Mouse (Mus musculus): ENCODE measurements at regions not wholly inside any gene's neighbourhood (a gene's known extent, or its start where the extent isn't known, plus 50 kb on each side); places are given as distances from the start of the nearest gene placed in this dataset.

DNA sequence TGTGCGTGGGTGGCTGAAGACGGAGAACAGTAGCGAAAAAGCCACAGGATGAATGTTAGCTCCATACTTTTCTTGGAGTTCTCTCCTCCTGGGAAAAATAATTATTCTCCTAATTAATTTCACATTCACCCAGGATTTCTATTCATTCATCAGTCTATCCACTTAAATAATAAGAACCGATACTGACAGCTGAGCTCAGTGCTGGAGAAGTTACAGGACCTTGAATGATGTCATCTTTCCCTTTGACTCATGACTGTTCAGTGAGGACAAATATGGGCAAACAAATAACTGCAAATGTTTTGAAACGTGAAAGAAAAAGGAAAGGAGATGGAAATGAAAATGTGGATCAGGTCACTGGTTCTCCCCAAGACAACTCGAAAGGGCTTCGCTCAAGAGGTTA lies 635.7 kb upstream of the Kirrel3 start:
- in situ Hi-C loops (cut with MboI; ENCODE audit: low pct_ligation_motif_present, low pct_unique_long_range_greater_than_20kb, low sequenced_read_pairs) = no loop called here
- TF ChIP-seq NELFE (IDR thresholded peaks at IDR 0.05; ENCODE audit: low read depth, low read length) = no peak
- no peak for TF ChIP-seq POLR2A (IDR thresholded peaks at IDR 0.05; ENCODE audit: low read depth, low read length)
- peak; percentile 78 for TF ChIP-seq EP300 (IDR thresholded peaks at IDR 0.05; ENCODE audit: low read length)
- TF ChIP-seq USF2 (conservative IDR thresholded peaks at IDR 0.05; ENCODE audit: low read depth, low read length) = no peak
- no peak for TF ChIP-seq TBP (conservative IDR thresholded peaks at IDR 0.05; ENCODE audit: low read depth, low read length)
- TF ChIP-seq ELF1 (IDR thresholded peaks at IDR 0.05; ENCODE audit: low read depth, low read length) = no peak
- TF ChIP-seq JUN (IDR thresholded peaks at IDR 0.05; ENCODE audit: insufficient read depth, low read depth, low read length) = peak; percentile 88
- TF ChIP-seq ETS1 (conservative IDR thresholded peaks at IDR 0.05; ENCODE audit: low read depth, low read length) = 0 out of 2 replicates have a peak, but pooled peaks have one; percentile 23
- TF ChIP-seq MAZ (IDR thresholded peaks at IDR 0.05; ENCODE audit: low read depth, low read length) = no peak
- no peak for TF ChIP-seq SMC3 (IDR thresholded peaks at IDR 0.05; ENCODE audit: low read depth, low read length)
- TF ChIP-seq ZNF384 (IDR thresholded peaks at IDR 0.05; ENCODE audit: low read depth, low read length) = no peak
- no peak for TF ChIP-seq NRF1 (IDR thresholded peaks at IDR 0.05; ENCODE audit: low read depth, low read length)
- no peak for TF ChIP-seq SIN3A (IDR thresholded peaks at IDR 0.05; ENCODE audit: low read length)
- TF ChIP-seq IRF4 (IDR thresholded peaks at IDR 0.05; ENCODE audit: low read depth, low read length) = peak; percentile 71
- TF ChIP-seq USF1 (IDR thresholded peaks at IDR 0.05; ENCODE audit: low read depth, low read length) = no peak
- no peak for TF ChIP-seq CHD1 (IDR thresholded peaks at IDR 0.05; ENCODE audit: low read depth, low read length)
- TF ChIP-seq BHLHE40 (IDR thresholded peaks at IDR 0.05; ENCODE audit: low read depth, low read length) = peak; percentile 72
- TF ChIP-seq JUND (conservative IDR thresholded peaks at IDR 0.05; ENCODE audit: low read depth, low read length) = peak; percentile 89
- no peak for TF ChIP-seq MXI1 (IDR thresholded peaks at IDR 0.05; ENCODE audit: low read depth, low read length)
- TF ChIP-seq ZC3H11A (IDR thresholded peaks at IDR 0.05; ENCODE audit: low read depth, low read length) = no peak
- TF ChIP-seq MAFK (IDR thresholded peaks at IDR 0.05; ENCODE audit: insufficient replicate concordance, low read length) = no peak
- H3K79me2 ChIP-seq (replicated peaks; ENCODE audit: control insufficient read depth, extremely low read depth, insufficient read depth, poor library complexity, severe bottlenecking) = no peaks in the 10 kb centered on the region
- H3K9ac ChIP-seq (ENCODE audit: insufficient read depth, low read depth) = no peak overlapping the region
- H3K27ac ChIP-seq (ENCODE audit: insufficient read depth, low read depth) = no peak overlapping the region
- H3K4me3 ChIP-seq (replicated peaks in 1 of 3; ENCODE audit: low read depth in 2 of 3, low read length in 2 of 3, poor library complexity in 1 of 3) = no peak overlapping the region
- H3K9me3 ChIP-seq (replicated peaks; ENCODE audit: low read length) = no peaks in the 10 kb centered on the region
- peak; percentile 16 for DNase-seq (ENCODE audit: extremely low read depth)
- H3K4me2 ChIP-seq (ENCODE audit: insufficient read depth, low read depth, poor library complexity, severe bottlenecking) = peak overlapping the region; percentile 6; the same call in 1 of the 2 replicates
- dilution Hi-C loops (cut with MboI; ENCODE audit: extremely low pct_ligation_motif_present, extremely low pct_unique_long_range_greater_than_20kb, low sequenced_read_pairs) = no loop called here
- H3K4me1 ChIP-seq (ENCODE audit: control insufficient read depth in 1 of 2, insufficient read depth in 2 of 2) = 0 out of 4 replicates have a peak, but pooled peaks cover 0 to 3% of the 10 kb centered on the region in 2 experiments
- H3K36me3 ChIP-seq (replicated peaks in 1 of 2; ENCODE audit: control insufficient read depth in 1 of 2, insufficient read depth in 1 of 2, low read length in 1 of 2) = no peaks in the 10 kb centered on the region
- no peaks in the 10 kb centered on the region for H3K27me3 ChIP-seq (replicated peaks)

DNA sequence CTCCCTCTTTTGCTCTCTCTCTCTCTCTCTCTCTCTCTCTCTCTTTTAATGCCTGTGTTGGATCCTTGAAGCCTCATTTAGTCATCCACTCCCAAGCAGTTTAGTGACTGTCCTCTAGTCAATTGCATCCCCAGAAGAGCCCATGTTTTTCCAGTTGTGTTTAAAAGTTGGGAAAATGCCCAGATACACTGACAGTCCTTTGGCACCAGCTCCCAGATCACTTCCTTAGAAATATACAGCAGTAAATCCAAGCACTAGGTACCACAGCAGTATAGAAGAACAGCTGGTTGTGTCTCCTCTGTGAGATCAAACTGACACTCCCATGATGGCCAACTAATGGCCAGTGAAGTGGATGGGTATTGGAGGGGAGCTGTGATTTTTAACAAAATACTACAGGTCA lies 634.7 kb upstream of the Kirrel3 start:
- in situ Hi-C loops (cut with MboI; ENCODE audit: low pct_ligation_motif_present, low pct_unique_long_range_greater_than_20kb, low sequenced_read_pairs) (no loop called here), dilution Hi-C loops (cut with MboI; ENCODE audit: extremely low pct_ligation_motif_present, extremely low pct_unique_long_range_greater_than_20kb, low sequenced_read_pairs) (no loop called here)
- Histone ChIP-seq H3K36me3 (replicated peaks in 1 of 2; ENCODE audit: control insufficient read depth in 1 of 2, insufficient read depth in 1 of 2, low read length in 1 of 2) (no peaks in the 10 kb centered on the region), H3K4me1 (ENCODE audit: control insufficient read depth in 1 of 2, insufficient read depth in 2 of 2) (0 out of 4 replicates have a peak, but pooled peaks cover 0 to 3% of the 10 kb centered on the region in 2 experiments), H3K4me2 (ENCODE audit: insufficient read depth, low read depth, poor library complexity, severe bottlenecking) (no peak overlapping the region), H3K27me3 (replicated peaks) (no peaks in the 10 kb centered on the region), H3K9me3 (replicated peaks; ENCODE audit: low read length) (no peaks in the 10 kb centered on the region), H3K27ac (ENCODE audit: insufficient read depth, low read depth) (no peak overlapping the region), H3K9ac (ENCODE audit: insufficient read depth, low read depth) (no peak overlapping the region), H3K79me2 (replicated peaks; ENCODE audit: control insufficient read depth, extremely low read depth, insufficient read depth, poor library complexity, severe bottlenecking) (no peaks in the 10 kb centered on the region), H3K4me3 (replicated peaks in 1 of 3; ENCODE audit: low read depth in 2 of 3, low read length in 2 of 3, poor library complexity in 1 of 3) (no peak overlapping the region)
- TF ChIP-seq KAT2A (IDR thresholded peaks at IDR 0.05; ENCODE audit: insufficient replicate concordance, low read length) = no peak
- no peak for DNase-seq (ENCODE audit: extremely low read depth)
